ENCODE assay signal across 14 mouse cellular contexts in genomic region chr12:108673546-108673945, GRCm38 (mm10). TPM values are rescaled to one million over a fixed set of nuclear protein-coding genes. Genes with fewer than 3 reads are reported as not detected.
"Had no signal": no experiment of that assay in that cellular context is flagged by ENCODE, and none has a peak within 500 bp of the region (broad histone marks: within the 10 kb centered on the region; RNA-seq: fewer than 3 reads in every experiment).

No protein-coding gene starts in this region.

- DNase-seq: kidney, postnatal 14 days; lung, adult 2 months; right cerebral cortex, postnatal 14 days had no signal

- H3K27me3 ChIP-seq: liver, embryonic 15.5 days; midbrain, embryonic 12.5 days; neural tube, embryonic 13.5 days; stomach, embryonic 15.5 days had no signal

- H3K4me3 ChIP-seq: left cerebral cortex, adult 2 months; limb, embryonic 10.5 days; liver, embryonic 15.5 days; megakaryocyte, embryonic 14.5 days; midbrain, embryonic 12.5 days; neural tube, embryonic 13.5 days; stomach, embryonic 15.5 days had no signal

- H3K27ac ChIP-seq: limb, embryonic 10.5 days; liver, embryonic 15.5 days; macrophage; midbrain, embryonic 12.5 days; neural tube, embryonic 13.5 days; stomach, embryonic 15.5 days had no signal

- H3K4me2 ChIP-seq: liver, embryonic 11.5 days; liver, embryonic 15.5 days; midbrain, embryonic 12.5 days; neural tube, embryonic 13.5 days; stomach, embryonic 15.5 days had no signal

- ATAC-seq: midbrain, embryonic 16.5 days had no signal

- H3K36me3 ChIP-seq: liver, embryonic 15.5 days had no signal

- H3K9ac ChIP-seq: liver, embryonic 15.5 days; midbrain, embryonic 12.5 days; neural tube, embryonic 13.5 days; stomach, embryonic 15.5 days had no signal

- H3K4me1 ChIP-seq: limb, embryonic 10.5 days; midbrain, embryonic 12.5 days; stomach, embryonic 15.5 days had no signal

- H3K9me3 ChIP-seq: limb, embryonic 10.5 days; liver, embryonic 15.5 days; megakaryocyte, embryonic 14.5 days; midbrain, embryonic 12.5 days; neural tube, embryonic 13.5 days; stomach, embryonic 15.5 days had no signal

RNA-seq across cellular contexts. Expression of gene Degs2, which starts 28.6 kb away (rescaled TPM):
- polyA plus RNA-seq: macrophage; spleen, adult 2 months had no signal
